Mouse (Mus musculus): Measurements from ENCODE around the gene Tnfrsf1a.
A peak's percentile ranks its signal among the peaks of the same experiment; 100 is the strongest.
"Not testable (repeated sequence)": the region's sequence is repeated elsewhere in the genome, so short reads cannot be mapped to it uniquely, and the experiment has no call there.

The Tnfrsf1a gene

DNA sequence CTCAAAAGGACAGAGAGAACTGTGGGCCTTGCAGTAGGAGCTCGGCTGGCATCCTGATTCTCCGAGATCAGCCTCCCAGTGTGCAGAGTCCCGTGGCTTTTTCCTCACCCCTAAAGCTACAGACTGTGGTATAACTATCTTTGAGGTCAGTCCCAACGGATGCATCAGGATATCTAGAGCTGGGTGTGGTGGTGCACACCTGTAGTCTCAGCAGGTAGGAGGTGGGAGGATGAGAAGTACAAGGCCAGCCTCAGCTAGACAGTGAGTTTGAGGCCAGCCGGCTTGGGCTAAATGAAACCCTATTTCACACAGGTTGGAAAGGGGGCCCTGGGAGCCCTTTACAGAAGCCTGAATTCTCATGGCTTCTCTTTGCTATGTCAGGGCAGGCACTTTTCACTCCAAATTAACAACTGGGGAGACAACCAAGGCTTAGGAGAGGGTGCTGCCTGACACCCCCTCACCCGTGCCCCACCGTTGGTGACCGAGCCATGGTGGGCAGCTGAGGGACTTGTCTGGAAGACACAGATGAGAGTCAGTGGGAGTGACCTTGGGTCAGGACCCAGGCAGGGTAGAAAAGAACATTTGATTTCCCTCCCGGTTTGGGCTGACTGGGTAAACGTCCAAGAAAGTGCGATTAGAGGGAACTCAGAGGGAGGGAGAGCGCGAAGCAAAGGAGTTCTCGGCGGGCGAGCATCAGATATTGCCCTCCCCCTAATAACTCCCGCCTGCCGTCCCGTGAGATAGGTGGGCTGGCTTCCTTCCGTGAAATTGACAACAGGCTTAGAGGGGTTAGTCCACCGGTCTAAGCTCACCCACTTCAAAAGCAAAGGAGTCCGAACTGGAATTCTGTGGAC is at the start of gene Tnfrsf1a:
Gene Tnfrsf1a (plus strand): TSS at position 642 of the 854 bp plus-strand sequence.
- DNase-seq, result peak; percentile 96

DNA sequence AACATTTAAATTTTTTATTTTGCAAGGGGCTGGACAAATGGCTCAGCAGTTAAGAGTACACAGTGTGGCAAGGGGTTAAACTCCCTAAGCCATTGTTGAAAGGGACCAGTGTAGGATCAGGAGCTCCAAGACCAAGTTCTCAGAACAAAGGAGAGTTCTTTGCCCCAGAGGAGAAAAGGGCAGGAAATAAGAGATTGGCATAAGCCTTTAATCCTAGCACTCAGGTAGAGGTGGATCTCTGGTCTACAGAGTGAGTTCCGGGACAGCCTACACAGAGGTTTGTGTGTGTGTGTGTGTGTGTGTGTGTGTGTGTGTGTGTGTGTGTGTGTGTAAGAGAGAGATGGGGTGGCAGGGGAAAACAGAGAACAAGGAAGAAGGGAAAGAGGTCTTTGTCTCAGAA is 48.2 kb upstream of the Tnfrsf1a start:
- DNase-seq, result no peak

DNA sequence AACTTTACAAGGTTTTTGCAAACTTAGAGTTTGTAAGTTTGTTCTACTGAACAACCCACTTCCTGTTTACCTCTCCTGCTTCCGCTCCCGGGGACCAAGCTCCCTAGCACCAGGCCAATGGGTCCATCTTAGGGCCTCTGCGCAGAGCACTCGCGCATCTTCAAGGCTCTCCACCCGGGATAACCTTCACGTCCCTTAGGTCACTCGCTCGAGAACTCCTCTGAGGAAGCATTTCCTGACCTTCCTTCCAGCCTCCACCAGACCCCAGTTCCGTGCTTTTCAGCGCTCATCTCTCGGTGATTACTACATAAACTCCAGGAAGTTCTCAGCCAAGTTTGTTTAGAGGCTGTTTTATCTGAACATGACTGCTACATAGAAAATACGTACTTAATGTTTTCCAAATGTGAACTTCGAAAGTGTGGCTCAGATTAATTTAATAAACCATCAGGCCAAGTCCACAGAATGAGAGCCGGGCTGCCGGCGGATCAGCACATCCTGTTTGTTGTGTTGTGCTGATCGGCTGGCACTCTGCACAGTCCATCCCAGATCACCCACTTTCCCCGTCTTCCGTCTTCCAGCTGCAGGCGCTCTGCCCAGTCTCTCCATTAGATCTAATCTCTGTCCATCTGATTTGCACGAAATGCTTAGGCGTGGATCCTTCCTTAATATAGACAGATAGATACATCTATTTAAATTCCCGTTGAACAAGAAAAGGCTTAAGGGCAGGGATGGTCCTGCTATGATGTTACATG is 46.8 kb upstream of the Tnfrsf1a start:
- DNase-seq, result no peak

DNA sequence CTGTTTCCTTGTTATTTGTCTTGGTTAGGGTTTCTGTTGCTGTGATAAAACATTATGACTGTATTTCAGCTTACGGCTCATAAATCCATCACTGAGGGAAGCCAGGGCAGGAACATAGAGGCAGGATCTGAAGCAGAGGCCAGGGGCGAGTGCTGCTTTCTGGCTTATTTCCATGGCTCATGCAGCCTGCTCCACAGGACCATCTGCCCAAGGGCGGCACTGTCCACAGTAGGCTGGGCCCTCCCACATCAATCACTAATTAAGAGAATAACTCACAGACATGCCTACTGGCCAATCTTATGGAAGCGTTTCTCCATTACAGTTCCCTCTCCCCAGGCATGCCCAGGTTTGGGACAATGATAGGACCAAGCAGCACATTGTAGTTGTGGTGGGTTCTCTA is 45.9 kb upstream of the Tnfrsf1a start:
- peak; percentile 70 for DNase-seq

DNA sequence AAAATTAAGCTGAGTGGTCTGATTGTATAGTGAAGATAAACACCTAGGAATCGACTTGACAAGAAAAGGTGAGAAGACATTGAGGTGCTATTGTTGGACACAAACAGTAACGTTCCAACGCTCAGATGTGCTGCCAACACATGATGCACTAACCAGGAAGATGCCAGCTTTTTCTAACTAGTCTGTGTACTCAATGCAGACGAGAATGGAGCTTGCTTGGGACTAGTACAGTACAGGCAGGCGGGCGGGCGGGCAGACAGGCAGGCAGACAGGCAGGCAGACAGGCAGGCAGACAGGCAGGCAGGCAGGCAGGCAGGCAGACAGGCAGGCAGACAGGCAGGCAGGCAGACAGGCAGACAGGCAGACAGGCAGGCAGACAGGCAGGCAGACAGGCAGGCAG is 44.8 kb upstream of the Tnfrsf1a start:
- DNase-seq, result not testable (repeated sequence)

DNA sequence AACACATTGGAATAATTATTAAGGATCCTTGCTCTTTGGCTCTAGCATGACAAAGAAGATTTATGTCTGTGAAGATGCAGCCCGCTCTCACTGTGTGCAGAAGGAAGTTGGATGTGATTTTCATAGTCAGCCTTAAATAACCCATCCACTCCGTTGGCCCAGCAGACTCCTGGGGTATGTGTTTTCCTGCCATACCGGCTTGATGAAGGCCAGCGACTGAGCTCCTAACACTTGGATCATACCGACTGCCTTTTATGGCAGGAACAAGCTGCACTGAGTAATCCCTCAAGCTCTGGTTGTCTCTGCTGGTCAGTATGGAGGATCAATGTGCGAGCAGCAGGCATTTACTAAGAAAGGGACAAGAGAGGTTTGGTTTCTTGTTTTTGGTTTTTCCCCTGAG is 43.7 kb upstream of the Tnfrsf1a start:
- peak; percentile 80 for DNase-seq

DNA sequence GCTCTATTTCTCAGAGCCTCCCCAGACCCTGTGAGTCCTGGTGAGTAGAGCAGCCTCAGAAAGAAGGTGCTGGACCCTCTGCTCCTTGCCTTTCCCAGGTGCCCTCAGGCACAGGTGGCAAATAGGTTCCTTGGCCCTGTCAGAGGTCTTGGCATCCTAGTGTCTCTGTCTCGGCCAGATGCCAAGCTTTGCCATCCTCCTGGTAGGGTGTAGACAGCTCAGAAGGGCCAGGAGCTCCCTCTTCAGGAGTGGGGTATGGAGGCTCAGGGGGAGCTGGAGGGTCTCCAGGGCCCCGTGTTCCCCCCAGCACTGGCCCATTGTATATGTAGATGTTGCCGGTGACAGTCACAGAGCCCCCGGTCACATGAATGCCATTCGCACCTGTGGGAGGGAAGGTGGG is 42.1 kb upstream of the Tnfrsf1a start:
- peak; percentile 87 for DNase-seq

DNA sequence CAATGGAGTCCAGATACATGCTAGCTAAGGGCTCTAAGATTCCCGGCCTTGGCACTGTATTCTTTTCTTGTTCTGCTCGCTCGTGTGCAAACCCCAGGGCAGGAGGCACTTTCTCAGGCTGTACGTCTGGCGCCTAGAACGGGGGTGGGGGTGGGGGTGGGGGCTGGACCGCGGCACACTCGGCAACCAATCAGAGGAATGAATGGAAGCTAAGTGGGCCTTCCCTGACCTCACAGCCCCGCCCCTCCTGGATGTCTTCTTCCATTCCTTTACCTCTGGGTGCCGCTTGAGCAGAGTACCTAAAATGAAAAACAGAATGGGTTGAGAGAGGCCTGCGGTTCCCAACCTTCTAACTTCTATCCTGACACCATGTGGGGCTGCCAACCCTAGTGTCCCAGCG is 40.2 kb upstream of the Tnfrsf1a start:
- no peak for DNase-seq

DNA sequence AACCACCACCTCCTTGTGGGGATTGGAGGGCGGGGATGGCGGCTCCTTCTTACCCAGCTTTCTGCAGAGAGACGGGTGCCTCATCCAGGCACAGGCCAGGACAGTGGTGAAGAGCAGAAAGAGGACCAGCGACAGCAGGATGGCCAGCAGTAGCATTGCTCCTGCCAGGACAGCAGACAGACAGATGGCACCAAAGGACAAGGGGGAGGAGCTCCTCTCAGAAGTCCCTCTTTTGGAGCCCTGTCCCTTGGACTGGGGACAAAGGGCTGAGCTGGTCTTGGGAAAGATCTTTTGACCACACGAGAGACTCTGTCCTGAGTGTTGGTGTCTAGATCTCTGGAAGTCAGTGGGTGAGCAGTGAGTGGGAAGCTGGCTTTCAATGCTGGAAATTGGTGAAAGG is 39.8 kb upstream of the Tnfrsf1a start:
- DNase-seq, result no peak

DNA sequence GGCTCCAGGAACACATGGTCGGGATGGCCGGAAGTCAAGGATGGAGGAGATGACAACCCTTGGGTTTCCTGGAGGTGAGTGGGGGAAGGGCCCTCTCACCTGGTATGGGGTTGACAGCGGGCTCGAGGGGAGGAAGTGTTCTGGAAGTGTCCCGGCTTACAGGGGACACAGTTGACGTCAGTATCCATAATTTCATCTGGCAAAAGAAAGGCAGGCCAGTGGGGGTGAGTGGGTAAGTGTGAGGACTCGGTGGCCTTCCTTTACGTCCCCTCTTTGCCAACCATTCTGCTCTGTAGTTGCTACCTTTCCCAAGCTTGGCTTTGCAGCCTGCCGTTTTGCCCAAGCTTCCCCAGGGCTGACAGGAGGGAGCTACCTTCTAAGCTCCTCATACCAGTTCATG is 37.0 kb upstream of the Tnfrsf1a start:
- DNase-seq, result peak; percentile 93

DNA sequence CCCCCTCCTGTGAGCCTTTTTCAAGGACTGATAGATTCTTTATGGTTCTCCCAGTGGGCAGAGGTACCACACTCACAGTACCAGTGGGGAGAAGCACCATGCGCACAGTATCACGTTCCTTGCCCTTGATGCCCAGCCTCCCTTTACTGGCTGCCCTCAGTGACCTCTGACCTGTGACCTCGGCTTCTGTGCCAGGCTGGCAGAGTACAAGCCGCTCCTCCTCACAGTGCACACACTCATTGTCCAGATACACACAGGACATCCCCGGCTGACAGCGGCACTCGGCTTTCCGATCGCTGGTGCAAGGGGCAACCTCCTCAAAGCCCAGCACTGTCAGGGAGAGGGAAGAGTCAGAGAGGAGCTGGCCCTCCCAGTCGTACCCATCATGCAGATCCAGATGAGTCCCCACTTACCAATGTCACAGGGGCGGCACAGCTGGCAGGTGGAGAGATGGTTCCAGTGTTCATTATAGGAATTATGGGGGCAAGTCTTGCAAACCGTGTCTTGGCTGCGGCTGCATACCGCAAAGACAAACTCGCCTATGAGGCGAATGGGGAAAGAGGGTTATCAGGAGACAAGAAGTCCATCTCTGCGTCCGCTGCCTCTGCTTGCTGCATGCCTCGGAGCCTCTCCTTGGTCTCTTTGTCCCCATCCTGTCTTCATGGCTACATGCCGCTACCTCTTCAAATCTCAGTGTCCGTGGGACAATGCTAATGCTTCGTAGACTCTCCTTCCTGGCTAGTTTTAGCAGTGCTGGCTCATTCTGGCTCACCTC is 36.4 kb upstream of the Tnfrsf1a start:
- peak; percentile 92 for DNase-seq

DNA sequence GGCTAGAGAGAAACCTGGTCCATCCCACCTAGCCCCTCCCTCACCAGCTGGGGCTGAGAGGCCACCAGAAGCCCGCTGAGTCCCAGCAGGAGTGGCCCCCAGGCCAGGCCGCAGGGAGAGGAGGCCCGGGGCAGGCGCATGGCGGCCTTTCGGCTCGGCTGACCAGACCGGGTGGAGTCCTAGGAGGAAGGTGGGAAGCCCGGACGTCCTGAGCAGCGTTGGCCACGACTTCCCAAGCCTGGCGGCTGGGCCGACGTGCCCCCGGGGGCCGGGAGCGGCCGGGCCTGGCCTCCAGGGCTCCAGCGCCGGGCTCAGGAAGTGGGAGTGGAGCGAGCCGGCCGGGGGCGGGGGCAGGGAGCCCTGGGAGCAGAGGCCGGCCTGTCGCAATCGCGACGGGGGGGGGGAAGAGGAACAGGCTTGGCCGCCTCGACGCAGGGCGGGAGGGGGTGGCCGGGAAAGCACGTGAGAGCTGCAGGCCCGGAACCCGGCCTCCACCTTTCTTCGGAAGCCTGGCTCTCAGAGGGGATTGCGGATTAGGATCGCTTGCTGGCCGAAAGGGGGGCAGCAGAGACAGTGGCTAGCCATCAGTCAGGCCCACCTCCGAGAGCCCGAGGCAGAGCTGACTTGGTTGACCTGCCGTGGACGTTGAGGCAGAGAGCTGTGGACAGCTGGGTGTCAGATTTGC is 35.5 kb upstream of the Tnfrsf1a start, which contains the start of gene Ltbr:
Gene Ltbr (minus strand): TSS at position 340 of the 685 bp plus-strand sequence.
- DNase-seq, result peak; percentile 100

DNA sequence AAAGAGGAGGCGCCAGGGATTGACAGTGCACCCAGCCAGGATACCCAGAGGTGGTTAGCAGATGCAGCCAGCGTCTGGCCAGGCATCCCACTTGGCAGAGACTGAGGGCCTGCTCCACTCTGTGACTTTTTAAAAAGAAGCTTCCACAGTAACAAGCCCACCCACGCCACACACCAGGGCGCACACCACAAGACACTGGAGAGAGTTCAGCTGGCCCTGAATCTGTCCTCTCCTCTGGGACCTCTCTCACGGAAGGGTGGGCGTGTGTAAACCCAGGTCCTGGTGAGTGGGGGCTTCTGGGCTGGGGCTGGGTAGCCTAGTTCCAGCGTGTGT is 35.0 kb upstream of the Tnfrsf1a start:
- DNase-seq, result no peak

DNA sequence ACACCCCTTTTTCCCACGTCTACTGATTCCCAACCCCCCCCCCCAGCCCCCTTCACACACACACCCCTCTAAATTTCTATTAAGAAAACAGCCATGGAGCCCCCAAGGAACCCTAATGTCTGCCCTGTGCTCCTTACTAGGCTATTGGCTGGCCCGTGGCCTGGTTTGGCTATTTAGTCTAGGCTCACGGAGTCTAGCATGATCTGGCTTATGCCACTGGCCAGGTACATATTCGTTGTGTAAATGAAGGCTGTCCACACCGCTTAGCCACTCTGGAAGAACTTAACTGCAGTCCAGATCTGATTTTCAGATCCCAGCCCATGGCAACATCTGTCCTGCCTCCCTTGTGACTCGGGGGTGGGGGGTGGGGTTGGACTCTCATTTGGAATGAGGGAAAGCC is 34.4 kb upstream of the Tnfrsf1a start:
- peak; percentile 91 for DNase-seq

DNA sequence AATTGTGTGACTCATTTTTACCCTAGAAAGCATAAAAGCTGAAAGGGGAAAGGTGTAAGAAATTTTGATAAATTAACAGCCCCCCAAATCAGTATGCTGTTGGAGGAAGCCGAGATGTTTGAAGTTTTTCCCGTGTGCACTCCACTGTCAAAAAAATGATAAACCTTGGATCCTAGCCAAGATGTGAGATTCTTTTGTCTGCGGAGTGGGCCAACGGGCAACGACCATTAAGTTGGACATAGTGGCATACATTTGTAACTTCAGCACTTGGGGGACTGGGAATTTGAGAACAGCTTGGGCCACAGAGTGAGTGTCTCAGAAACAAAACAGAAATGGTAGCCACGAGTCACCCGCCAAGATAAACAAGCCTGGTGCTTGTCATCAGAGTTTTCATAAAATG is 32.1 kb upstream of the Tnfrsf1a start:
- peak; percentile 79 for DNase-seq

DNA sequence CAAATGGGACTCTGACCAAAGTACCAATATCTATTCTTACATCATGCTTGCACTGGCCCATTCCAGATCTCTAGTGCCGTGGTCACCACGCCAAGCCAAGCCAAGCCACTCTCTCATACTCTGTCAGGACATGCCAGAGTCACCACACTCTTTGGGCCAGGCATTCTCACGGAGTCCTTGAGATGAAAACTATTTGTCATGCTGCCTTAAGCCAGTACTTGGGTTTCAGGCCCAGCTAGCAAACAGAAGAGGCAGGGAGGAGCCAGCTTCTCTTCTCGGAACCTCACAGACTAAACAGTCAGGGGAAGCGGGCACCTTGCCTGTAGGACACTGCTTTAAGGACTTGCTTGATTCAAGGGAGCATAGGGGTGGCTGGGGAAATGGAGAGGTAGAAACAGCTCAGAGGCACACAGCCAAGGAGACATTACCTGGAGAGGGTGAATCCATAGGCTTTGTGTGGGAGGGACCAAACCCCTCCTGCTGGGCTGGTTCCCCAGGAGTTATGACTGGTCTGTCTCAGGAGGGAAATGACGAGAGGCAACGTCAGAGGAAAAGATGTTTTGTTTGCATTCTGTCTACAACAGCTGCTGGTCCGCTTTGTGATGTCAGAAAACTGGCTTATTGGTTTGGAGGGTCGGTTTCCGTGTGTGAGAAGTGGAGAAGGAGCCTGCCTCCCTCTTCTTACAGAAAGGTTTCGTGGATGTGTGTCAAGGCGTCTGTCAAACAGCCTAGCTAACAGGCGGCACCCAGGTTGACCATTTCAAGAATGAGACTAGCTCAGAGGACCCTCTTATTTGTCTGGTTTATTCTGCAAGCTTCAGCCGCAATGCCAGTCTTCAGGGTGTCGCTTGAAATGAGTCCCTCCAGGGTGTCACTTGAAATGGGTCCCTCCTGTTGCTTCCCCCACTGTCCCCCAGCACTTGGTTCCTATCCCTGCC is 29.9 kb upstream of the Tnfrsf1a start:
- peak; percentile 86 for DNase-seq

DNA sequence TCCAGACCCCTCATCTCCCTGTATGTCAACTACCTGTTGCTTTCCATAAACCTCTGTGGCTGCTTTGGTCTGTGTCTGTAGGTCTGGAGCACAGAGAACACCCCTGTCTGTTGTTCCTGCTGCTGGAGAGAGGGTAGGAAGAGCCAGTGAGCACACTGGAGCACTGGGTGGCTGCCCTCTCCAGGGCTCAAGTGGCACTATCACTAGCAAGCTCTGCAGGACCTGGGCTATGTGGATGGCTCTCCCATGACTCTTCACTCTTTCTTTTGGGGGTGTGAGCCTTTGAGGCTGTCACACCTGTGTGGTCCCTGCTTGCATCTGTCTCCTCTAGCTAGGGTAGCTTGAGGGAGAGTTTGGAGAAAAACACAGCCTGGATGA is 29.3 kb upstream of the Tnfrsf1a start:
- peak; percentile 71 for DNase-seq

DNA sequence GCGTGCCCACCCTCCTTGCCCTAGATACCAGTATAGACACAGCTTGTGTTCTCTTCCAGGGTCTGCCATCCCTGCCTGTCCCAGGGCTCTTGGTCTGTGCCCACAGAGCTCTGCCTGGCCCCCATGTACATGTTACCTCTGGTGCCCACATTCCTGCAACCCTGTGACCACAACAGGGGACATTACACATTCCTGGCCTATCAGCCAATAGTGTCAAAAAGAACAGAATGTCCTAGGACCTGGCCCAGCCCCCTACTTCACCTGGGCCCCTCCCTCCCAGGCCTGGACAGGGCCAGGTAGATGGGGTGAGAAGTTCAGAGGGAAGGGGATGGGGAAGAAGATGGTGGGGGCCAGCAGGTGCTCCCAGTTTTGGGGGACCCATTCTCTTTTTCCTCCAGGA is 28.8 kb upstream of the Tnfrsf1a start, which contains the start of gene Scnn1a:
Gene Scnn1a (plus strand): TSS at position 337 of the 400 bp plus-strand sequence.
- peak; percentile 86 for DNase-seq

DNA sequence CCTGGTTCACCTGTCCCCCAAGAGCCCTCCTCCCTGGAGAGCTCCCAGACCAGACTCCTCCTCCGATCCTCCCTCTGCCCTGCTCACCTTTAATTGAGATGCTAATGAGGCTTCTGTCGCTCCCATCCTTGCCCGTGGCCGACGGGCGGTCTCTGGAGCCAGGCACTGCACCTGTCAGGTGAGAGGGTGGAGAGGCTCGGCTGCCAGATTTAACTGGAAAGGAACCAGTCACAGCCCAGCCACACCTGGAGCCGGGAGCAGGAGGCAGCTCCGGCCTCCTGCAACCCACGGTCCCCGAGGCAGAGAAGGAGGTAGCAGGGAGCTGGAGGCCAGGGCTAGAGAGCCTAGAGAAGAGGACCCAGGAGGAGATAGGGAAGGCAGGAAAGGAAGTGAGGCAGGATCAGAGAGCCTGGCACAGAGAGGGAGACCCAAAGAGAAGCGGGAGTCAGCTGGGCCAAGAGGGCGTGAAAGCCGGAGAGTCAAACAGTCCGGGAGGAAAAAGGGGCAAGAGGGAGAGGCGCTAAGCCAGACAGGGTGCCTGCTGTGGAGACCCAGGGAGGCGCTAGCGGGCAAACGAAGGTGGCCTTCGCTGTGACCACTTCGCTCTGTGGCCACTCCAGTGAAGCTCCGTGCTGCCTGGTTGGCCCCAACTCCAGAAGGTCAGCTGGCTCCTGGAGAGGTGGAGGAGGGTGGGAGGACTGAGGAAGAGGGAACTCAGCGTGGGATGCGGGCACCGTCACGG is 27.9 kb upstream of the Tnfrsf1a start:
- DNase-seq, result peak; percentile 88

DNA sequence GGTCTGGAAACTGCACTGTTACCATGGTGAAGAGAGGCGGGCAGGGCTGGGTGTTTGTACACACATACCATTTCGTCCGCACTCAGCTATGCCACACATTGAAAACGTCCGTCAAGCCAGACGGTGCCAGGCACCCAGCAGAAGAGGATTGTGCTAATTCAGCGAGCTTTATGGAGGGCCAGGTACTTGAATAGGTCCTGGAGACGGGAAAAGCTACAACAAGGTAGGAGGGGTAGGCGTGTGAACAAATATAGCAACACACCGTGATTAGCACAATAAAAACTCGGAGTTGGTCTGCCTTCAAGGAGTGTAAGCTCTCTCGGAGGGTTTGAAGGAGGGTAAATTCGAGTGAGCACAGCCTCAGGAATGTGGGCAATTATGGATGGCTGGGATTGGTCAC is 26.4 kb upstream of the Tnfrsf1a start:
- peak; percentile 91 for DNase-seq

DNA sequence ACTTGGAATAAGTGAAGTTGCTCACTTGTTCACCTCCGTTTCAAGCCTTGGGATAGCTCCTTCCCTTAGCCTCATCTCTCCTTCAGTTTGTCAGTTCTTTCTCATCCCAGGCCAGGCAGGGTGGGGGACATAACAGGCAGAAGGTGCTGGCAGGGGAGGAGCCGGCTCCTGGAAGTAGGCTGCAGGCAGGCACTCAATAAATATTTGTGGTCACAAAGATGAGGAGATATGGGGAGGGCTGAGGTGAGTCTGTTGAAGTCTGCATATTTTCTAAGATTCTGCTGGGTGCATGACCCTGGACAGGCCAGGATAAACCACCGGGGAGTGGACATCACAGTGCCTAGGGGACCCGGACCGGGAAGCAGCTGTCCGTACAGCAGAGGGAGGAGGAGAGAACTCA is 25.6 kb upstream of the Tnfrsf1a start:
- peak; percentile 76 for DNase-seq

All from heart, adult 11 months (tissue).